Mouse (Mus musculus) liver, adult 2 months (tissue): ENCODE measurements around the gene Rps6ka2. TPM values are rescaled to one million over a fixed set of nuclear protein-coding genes. Genes with fewer than 3 reads are reported as not detected.

Experiments used
- DNase-seq: peaks from one replicate; pipeline ENCODE4 v3.0.0-alpha.2; 2011; ENCODE audit warnings: low read depth, low spot score; ENCODE audit errors: extremely low read depth
- H3K27ac ChIP-seq: fragments of 200-500 bp; replicated peaks from 2 replicates; pipeline ENCODE4 v1.5.1; 2012; ENCODE audit warnings: low read depth, mild to moderate bottlenecking, control low read depth, inconsistent platforms, low read length; ENCODE audit not compliant: insufficient read depth
- H3K27me3 ChIP-seq: fragments of 200-500 bp; 2 replicates; pipeline ENCODE4 v1.6.1; 2012; ENCODE audit warnings: mild to moderate bottlenecking, moderate library complexity, low read length, inconsistent platforms; ENCODE audit not compliant: control insufficient read depth, insufficient read depth
- H3K36me3 ChIP-seq: fragments of 200-500 bp; 2 replicates; pipeline ENCODE4 v1.6.1; 2012; ENCODE audit warnings: low read length, inconsistent platforms; ENCODE audit not compliant: control insufficient read depth, insufficient read depth
- H3K4me1 ChIP-seq: fragments of 200-500 bp; 2 replicates; pipeline ENCODE4 v1.6.1; 2011; ENCODE audit warnings: low read length; ENCODE audit not compliant: control insufficient read depth, insufficient read depth
- H3K4me3 ChIP-seq: fragments of 200-500 bp; 2 replicates; pipeline ENCODE4 v1.5.1; 2011; ENCODE audit warnings: low read depth, mild to moderate bottlenecking, control low read depth, low read length, moderate library complexity; ENCODE audit not compliant: insufficient read depth
- H3K79me2 ChIP-seq: fragments of 200-500 bp; 2 replicates; pipeline ENCODE4 v1.6.1; 2012; ENCODE audit warnings: inconsistent platforms, mild to moderate bottlenecking, low read length, moderate library complexity; ENCODE audit not compliant: control insufficient read depth, insufficient read depth
- H3K9ac ChIP-seq: fragments of 200-500 bp; 2 replicates; pipeline ENCODE4 v1.6.1; 2012; ENCODE audit warnings: low read depth, mild to moderate bottlenecking, control low read depth, inconsistent platforms, low read length
- CTCF ChIP-seq: fragments of 200-500 bp; IDR thresholded peaks from 2 replicates; pipeline ENCODE4 v1.5.1; 2011; ENCODE audit warnings: low read depth, low read length, control low read depth
- POLR2A ChIP-seq: fragments of 200-500 bp; IDR thresholded peaks from 2 replicates; pipeline ENCODE4 v1.6.1; 2011; ENCODE audit warnings: low read length, control low read depth; ENCODE audit not compliant: insufficient read depth; ENCODE audit errors: extremely low read depth
- WGBS: fragments of 180-500 bp; shearing (Covaris S2); methylation state at CpG from one replicate; pipeline ENCODE4 v1.1.7; 2018; 5-methylcytosine and 5-hydroxymethylcytosine counted together
- polyA plus RNA-seq: library from polyadenylated mRNA; depleted of rRNA; stranded (reverse); fragments of >200 nt; gene quantifications from 2 replicates; pipeline ENCODE4 v1.2.3, GENCODE M21; 2012
- total RNA-seq: library from RNA; depleted of rRNA; stranded (reverse); fragments of >200 nt; gene quantifications from 2 replicates; pipeline ENCODE4 v1.2.3, GENCODE M21; 2014

The Rps6ka2 gene
- total and polyA plus RNA-seq, 2 experiments, result 0.72 to 0.74 TPM

DNA sequence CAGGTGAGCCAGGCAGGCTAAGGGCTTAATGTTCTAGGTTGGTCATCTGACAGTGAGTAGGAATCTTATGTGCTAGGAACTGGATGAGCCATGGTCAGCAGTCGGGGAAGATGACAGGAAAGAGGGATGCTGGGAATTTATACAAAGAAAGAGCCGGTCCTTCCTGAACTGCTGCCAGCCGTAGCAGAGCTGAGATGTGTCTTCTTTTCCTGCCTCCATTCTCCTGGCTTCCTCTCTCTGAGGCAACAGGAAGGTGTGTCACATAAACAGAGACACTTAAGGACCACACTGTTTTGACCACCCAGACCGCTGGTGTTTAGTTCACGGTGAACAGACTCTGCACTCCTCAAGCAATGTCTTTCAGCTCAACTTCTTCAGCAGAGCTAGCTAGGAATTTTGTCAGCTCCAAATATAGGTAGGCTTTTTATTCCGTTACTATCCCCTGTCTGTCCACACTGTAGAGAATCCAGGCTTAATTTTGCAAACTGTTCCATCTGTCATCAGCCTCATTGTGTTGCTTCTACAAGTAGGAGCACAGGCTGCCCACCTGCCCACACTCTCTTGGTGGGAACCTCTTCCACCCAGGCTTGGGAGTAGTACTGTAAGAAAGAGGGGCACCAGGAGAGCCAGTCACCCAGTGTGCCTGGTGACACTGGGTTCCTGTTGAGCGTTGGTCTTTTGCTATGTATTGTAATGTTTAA is 24.4 kb downstream of the Rps6ka2 start:
- no peaks in the 10 kb centered on the region for H3K79me2 ChIP-seq
- WGBS, result 81% methylated on average over 7 of the region's 7 CpGs
- no peaks in the 10 kb centered on the region; the same call in 1 of the 2 replicates for H3K4me1 ChIP-seq
- H3K36me3 ChIP-seq, result no peaks in the 10 kb centered on the region
- no peak for DNase-seq
- no peak overlapping the region for H3K9ac ChIP-seq
- no peak overlapping the region for H3K27ac ChIP-seq
- no peaks in the 10 kb centered on the region for H3K27me3 ChIP-seq
- H3K4me3 ChIP-seq, result no peak overlapping the region
- no peak for TF ChIP-seq CTCF
- no peak for TF ChIP-seq POLR2A

DNA sequence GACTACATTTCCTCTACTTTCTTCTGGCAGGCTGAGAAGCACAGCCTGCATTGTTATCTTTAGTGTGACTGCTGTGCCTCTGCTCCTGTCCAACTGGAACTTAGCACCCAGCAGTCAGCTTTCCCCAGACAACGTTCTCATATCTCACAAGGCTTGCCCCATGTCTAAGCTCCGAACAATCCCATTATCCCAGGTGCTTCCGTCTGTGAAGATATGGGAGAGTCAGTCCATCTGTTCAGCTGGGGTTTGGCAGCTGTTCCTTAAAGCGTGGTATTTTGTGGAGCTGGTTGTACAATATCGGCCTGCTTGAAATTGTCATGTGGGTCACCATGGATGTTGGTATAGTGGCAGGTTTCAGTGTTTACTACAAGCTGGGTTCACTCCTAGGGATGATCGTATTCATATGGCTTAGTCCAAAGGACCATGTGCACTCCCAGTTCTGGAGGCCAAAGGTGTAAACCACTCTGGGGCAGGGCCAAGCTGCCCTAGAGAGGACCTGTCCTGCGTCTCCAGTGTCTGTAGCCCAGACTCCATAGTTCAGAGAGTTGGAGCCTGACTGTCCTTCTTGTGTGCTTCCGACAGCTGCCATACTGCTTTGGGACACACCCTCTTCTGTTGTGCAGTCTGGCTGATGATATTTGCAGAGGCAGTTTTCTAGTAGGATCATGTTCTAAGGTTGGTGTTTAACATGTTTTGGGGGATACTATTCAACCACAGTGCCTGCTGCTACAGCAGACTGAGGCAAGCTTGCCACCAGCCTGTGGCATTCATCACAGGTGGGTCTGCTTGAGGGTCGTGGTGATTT is 27.4 kb downstream of the Rps6ka2 start:
- Histone ChIP-seq H3K4me3 (no peak overlapping the region), H3K4me1 (no peaks in the 10 kb centered on the region; the same call in 1 of the 2 replicates), H3K27me3 (no peaks in the 10 kb centered on the region), H3K9ac (no peak overlapping the region), H3K36me3 (no peaks in the 10 kb centered on the region), H3K27ac (no peak overlapping the region), H3K79me2 (no peaks in the 10 kb centered on the region)
- no peak for DNase-seq
- TF ChIP-seq CTCF (no peak), POLR2A (no peak)
- WGBS, result 63% methylated on average over 9 of the region's 9 CpGs

DNA sequence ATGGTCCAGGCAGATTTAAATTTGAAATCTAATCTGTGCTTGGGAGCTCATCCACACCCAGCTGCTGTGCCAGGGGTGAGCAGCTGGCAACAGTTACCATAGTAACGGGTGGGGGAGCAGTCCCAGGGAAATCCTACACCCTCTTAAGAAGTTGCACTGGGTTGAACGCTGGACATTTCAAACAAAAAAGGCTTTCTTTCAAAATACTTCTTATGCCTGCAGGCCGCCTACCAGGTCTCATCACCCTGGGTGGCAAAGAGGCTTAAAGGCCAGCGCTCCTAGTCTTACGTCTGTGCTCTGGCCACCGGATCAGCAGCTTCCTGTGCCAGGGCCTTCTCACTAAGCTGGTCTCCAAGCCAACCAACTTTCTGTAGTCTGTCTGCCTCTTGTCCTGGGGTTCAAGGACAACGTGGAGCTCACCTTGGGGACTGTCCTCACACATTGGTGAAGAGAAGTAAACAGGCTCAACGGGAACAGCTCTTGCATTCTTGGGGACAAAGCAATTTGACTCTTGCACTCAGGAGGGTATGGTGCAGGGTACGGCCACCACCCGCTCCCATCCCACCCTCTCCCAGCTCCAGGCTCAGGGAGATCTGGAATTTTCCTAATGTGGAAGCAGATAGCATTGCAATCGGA is 35.0 kb downstream of the Rps6ka2 start:
- WGBS, result 73% methylated on average over 11 of the region's 11 CpGs
- no peaks in the 10 kb centered on the region for H3K36me3 ChIP-seq
- TF ChIP-seq POLR2A, result no peak
- no peak for TF ChIP-seq CTCF

DNA sequence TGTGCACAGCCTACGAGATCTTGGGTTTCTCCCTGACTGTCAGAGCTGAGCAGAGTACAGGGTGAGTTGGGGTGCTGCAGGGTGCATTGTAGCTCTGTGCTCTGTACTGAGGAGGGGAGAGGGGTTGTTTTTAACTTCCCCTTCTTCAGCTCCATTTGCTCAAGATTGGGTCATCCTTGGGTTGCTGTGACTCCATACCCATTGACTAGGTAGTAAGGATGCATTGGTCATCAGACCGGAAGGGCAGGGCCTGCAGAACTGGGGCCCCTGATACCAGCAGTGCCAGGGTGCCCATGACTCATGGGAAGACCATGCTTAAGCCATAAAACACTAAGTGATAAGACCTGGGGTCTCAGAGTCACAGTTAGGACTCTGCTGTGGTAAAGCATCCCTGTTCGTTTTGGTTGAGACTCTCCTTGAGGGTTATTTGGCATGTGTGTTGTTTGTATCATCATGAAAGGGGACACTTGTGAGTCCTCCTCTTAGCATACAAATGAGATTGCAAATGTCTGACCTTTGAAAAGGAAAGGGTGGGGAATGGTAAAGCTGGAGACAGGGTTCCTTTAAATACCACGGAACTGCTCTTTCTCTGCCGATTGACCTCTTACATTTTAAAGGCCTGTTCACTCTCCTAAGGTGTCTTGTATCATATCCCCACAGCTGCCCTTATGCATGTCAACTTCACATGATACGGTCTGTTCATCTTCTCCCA is 36.7 kb downstream of the Rps6ka2 start:
- H3K9ac ChIP-seq, result no peak overlapping the region
- TF ChIP-seq CTCF (no peak), POLR2A (no peak)
- DNase-seq, result no peak
- H3K4me3 ChIP-seq, result no peak overlapping the region
- no peaks in the 10 kb centered on the region for H3K36me3 ChIP-seq
- 86% methylated on average over 6 of the region's 6 CpGs for WGBS
- H3K4me1 ChIP-seq, result no peaks in the 10 kb centered on the region
- no peaks in the 10 kb centered on the region for H3K79me2 ChIP-seq
- no peak overlapping the region for H3K27ac ChIP-seq
- H3K27me3 ChIP-seq, result no peaks in the 10 kb centered on the region

More for the DNA sequence above, 35.0 kb downstream of the Rps6ka2 start:
- Histone ChIP-seq H3K4me1 (no peaks in the 10 kb centered on the region), H3K27ac (no peak overlapping the region), H3K4me3 (no peak overlapping the region), H3K9ac (no peak overlapping the region), H3K27me3 (no peaks in the 10 kb centered on the region), H3K79me2 (no peaks in the 10 kb centered on the region)
- no peak for DNase-seq

DNA sequence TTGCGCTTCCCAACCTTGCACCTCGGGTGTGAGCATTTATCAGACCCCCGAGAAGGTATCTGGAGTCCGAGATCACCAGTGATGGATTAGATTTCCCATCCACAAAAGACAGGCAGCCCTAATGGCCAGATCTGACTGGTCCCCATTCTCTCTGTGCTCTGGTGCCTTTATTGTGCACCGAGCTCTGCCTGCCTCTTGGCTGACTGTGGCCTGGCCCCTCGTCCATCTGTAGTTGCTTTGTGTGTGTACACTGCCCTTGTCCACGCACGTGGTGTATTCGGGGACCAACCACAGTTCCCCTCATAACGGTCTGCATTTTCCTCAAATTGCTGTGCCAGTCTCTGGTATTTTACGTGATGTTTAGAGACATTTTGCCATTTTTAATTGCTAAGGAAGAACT is 40.7 kb downstream of the Rps6ka2 start:
- Histone ChIP-seq H3K4me1 (no peaks in the 10 kb centered on the region), H3K36me3 (no peaks in the 10 kb centered on the region), H3K27ac (no peak overlapping the region), H3K4me3 (no peak overlapping the region), H3K27me3 (no peaks in the 10 kb centered on the region), H3K79me2 (no peaks in the 10 kb centered on the region), H3K9ac (no peak overlapping the region)
- no peak for TF ChIP-seq POLR2A
- TF ChIP-seq CTCF, result no peak
- WGBS, result 74% methylated on average over 11 of the region's 11 CpGs
- DNase-seq, result no peak
